Mouse (Mus musculus) CH12.LX (cell line): ENCODE measurements around the gene Slc22a17. TPM values are rescaled to one million over a fixed set of nuclear protein-coding genes. Genes with fewer than 3 reads are reported as not detected.

Experiments used
- DNase-seq: peaks from one replicate; pipeline ENCODE4 v3.0.0-alpha.2; 2013; ENCODE audit errors: extremely low read depth
- H3K27ac ChIP-seq: 2 replicates; pipeline ENCODE4 v1.5.1; 2012; ENCODE audit warnings: low read depth, mild to moderate bottlenecking, control low read depth, moderate library complexity; ENCODE audit not compliant: insufficient read depth
- H3K27me3 ChIP-seq: replicated peaks from 2 replicates; pipeline ENCODE3; 2012; ENCODE audit warnings: inconsistent platforms
- H3K36me3 ChIP-seq, 2 experiments: replicated peaks in 1 of 2; 2 replicates each; pipeline versions ENCODE3 to v1.6.1; 2012; ENCODE audit warnings: inconsistent platforms in 1 of 2, low read length in 1 of 2, mild to moderate bottlenecking in 1 of 2, mixed read lengths in 1 of 2, moderate library complexity in 1 of 2; ENCODE audit not compliant: control insufficient read depth in 1 of 2, insufficient read depth in 1 of 2
- H3K4me1 ChIP-seq, 2 experiments: 2 replicates each; pipeline ENCODE4 v1.6.1; 2012; ENCODE audit warnings: inconsistent platforms in 1 of 2, moderate library complexity in 1 of 2; ENCODE audit not compliant: insufficient read depth in 2 of 2, control insufficient read depth in 1 of 2
- H3K4me2 ChIP-seq: 2 replicates; pipeline ENCODE4 v1.6.1; 2012; ENCODE audit warnings: low read depth, mild to moderate bottlenecking, control low read depth; ENCODE audit not compliant: poor library complexity, insufficient read depth, severe bottlenecking
- H3K4me3 ChIP-seq, 3 experiments: fragments of 150-350 bp in 1 of 3; sonication (generic) in 1 of 3; replicated peaks in 1 of 3; 2 replicates each; pipeline versions ENCODE3 to v1.5.1; 2011 to 2012; ENCODE audit warnings: low read depth in 2 of 3, low read length in 2 of 3, mild to moderate bottlenecking in 2 of 3, moderate library complexity in 2 of 3, control low read depth in 1 of 3, improper control_type of control experiment in 1 of 3, inconsistent platforms in 1 of 3, mixed read lengths in 1 of 3; ENCODE audit not compliant: poor library complexity in 1 of 3
- H3K79me2 ChIP-seq: replicated peaks from 2 replicates; pipeline ENCODE4 v1.6.1; 2012; ENCODE audit warnings: mild to moderate bottlenecking, moderate library complexity; ENCODE audit not compliant: control insufficient read depth, poor library complexity, insufficient read depth, severe bottlenecking; ENCODE audit errors: extremely low read depth
- H3K9ac ChIP-seq: 2 replicates; pipeline ENCODE4 v1.6.1; 2012; ENCODE audit warnings: low read depth, mild to moderate bottlenecking, control low read depth, moderate library complexity; ENCODE audit not compliant: insufficient read depth
- H3K9me3 ChIP-seq: replicated peaks from 2 replicates; pipeline ENCODE3; 2012; ENCODE audit warnings: low read length, inconsistent platforms, mixed read lengths
- BHLHE40 ChIP-seq: IDR thresholded peaks from 2 replicates; pipeline ENCODE4 v1.6.1; 2011; ENCODE audit warnings: mild to moderate bottlenecking, low read depth, low read length, improper control_type of control experiment
- CHD1 ChIP-seq: IDR thresholded peaks from 2 replicates; pipeline ENCODE4 v1.6.1; 2012; ENCODE audit warnings: low read depth, low read length, improper control_type of control experiment, inconsistent platforms
- CTCF ChIP-seq, 2 experiments: IDR thresholded peaks in 1 of 2; conservative IDR thresholded peaks in 1 of 2; 2 replicates each; pipeline ENCODE4 v1.5.1; 2011 to 2012; ENCODE audit warnings: low read depth in 2 of 2, low read length in 2 of 2, improper control_type of control experiment in 1 of 2, inconsistent platforms in 1 of 2, mild to moderate bottlenecking in 1 of 2, moderate library complexity in 1 of 2
- ELF1 ChIP-seq: IDR thresholded peaks from 2 replicates; pipeline ENCODE4 v1.6.1; 2014; ENCODE audit warnings: low read depth, mild to moderate bottlenecking, inconsistent platforms, low read length, improper control_type of control experiment
- EP300 ChIP-seq: IDR thresholded peaks from 2 replicates; pipeline ENCODE4 v1.6.1; 2011; ENCODE audit warnings: low read length, improper control_type of control experiment
- ETS1 ChIP-seq: conservative IDR thresholded peaks from 2 replicates; pipeline ENCODE4 v1.6.1; 2012; ENCODE audit warnings: low read depth, mild to moderate bottlenecking, inconsistent platforms, low read length, improper control_type of control experiment, moderate library complexity
- HCFC1 ChIP-seq: IDR thresholded peaks from 2 replicates; pipeline ENCODE4 v1.6.1; 2012; ENCODE audit warnings: low read depth, mild to moderate bottlenecking, inconsistent platforms, low read length, improper control_type of control experiment
- IRF4 ChIP-seq: IDR thresholded peaks from 2 replicates; pipeline ENCODE4 v1.6.1; 2014; ENCODE audit warnings: low read depth, mild to moderate bottlenecking, inconsistent platforms, low read length, improper control_type of control experiment
- JUND ChIP-seq: conservative IDR thresholded peaks from 2 replicates; pipeline ENCODE4 v1.6.1; 2011; ENCODE audit warnings: low read depth, low read length, improper control_type of control experiment
- KAT2A ChIP-seq: IDR thresholded peaks from 2 replicates; pipeline ENCODE4 v1.6.1; 2012; ENCODE audit warnings: low read length, improper control_type of control experiment, inconsistent platforms; ENCODE audit not compliant: insufficient replicate concordance
- MAZ ChIP-seq: IDR thresholded peaks from 2 replicates; pipeline ENCODE4 v1.6.1; 2012; ENCODE audit warnings: low read depth, mild to moderate bottlenecking, inconsistent platforms, low read length, improper control_type of control experiment, moderate library complexity
- MEF2A ChIP-seq: IDR thresholded peaks from 2 replicates; pipeline ENCODE4 v1.6.1; 2014; ENCODE audit warnings: low read depth, mild to moderate bottlenecking, inconsistent platforms, low read length, improper control_type of control experiment, borderline replicate concordance
- MXI1 ChIP-seq: IDR thresholded peaks from 2 replicates; pipeline ENCODE4 v1.6.1; 2011; ENCODE audit warnings: mild to moderate bottlenecking, low read depth, low read length, improper control_type of control experiment
- MYC ChIP-seq: IDR thresholded peaks from 2 replicates; pipeline ENCODE4 v1.6.1; 2011; ENCODE audit warnings: low read depth, mild to moderate bottlenecking, improper control_type of control experiment, low read length
- NELFE ChIP-seq: IDR thresholded peaks from 2 replicates; pipeline ENCODE4 v1.6.1; 2011; ENCODE audit warnings: low read depth, low read length, improper control_type of control experiment
- PAX5 ChIP-seq: IDR thresholded peaks from 2 replicates; pipeline ENCODE4 v1.6.1; 2012; ENCODE audit warnings: low read length, inconsistent platforms, mixed read lengths
- POLR2A ChIP-seq: IDR thresholded peaks from 2 replicates; pipeline ENCODE4 v1.6.1; 2011; ENCODE audit warnings: low read depth, mild to moderate bottlenecking, improper control_type of control experiment, low read length
- RAD21 ChIP-seq: IDR thresholded peaks from 2 replicates; pipeline ENCODE4 v1.6.1; 2011; ENCODE audit warnings: low read depth, mild to moderate bottlenecking, low read length, improper control_type of control experiment, moderate library complexity
- RCOR1 ChIP-seq: conservative IDR thresholded peaks from 2 replicates; pipeline ENCODE4 v1.6.1; 2012; ENCODE audit warnings: low read depth, mild to moderate bottlenecking, inconsistent platforms, low read length, improper control_type of control experiment
- SIN3A ChIP-seq: IDR thresholded peaks from 2 replicates; pipeline ENCODE4 v1.6.1; 2012; ENCODE audit warnings: low read length, improper control_type of control experiment, inconsistent platforms
- TBP ChIP-seq: conservative IDR thresholded peaks from 2 replicates; pipeline ENCODE4 v1.6.1; 2011; ENCODE audit warnings: low read depth, low read length, improper control_type of control experiment
- TCF12 ChIP-seq: IDR thresholded peaks from 2 replicates; pipeline ENCODE4 v1.6.1; 2014; ENCODE audit warnings: low read depth, mild to moderate bottlenecking, inconsistent platforms, low read length, improper control_type of control experiment
- UBTF ChIP-seq: IDR thresholded peaks from 2 replicates; pipeline ENCODE4 v1.6.1; 2012; ENCODE audit warnings: low read depth, mild to moderate bottlenecking, inconsistent platforms, low read length, improper control_type of control experiment, moderate library complexity
- USF2 ChIP-seq: conservative IDR thresholded peaks from 2 replicates; pipeline ENCODE4 v1.6.1; 2011; ENCODE audit warnings: low read depth, low read length, improper control_type of control experiment
- ZC3H11A ChIP-seq: IDR thresholded peaks from 2 replicates; pipeline ENCODE4 v1.6.1; 2012; ENCODE audit warnings: low read depth, mild to moderate bottlenecking, inconsistent platforms, low read length, improper control_type of control experiment
- ZKSCAN1 ChIP-seq: IDR thresholded peaks from 2 replicates; pipeline ENCODE4 v1.6.1; 2012; ENCODE audit warnings: low read depth, inconsistent platforms, low read length, improper control_type of control experiment, borderline replicate concordance
- ZMIZ1 ChIP-seq: IDR thresholded peaks from 2 replicates; pipeline ENCODE4 v1.6.1; 2012; ENCODE audit warnings: low read depth, mild to moderate bottlenecking, inconsistent platforms, low read length, improper control_type of control experiment
- ZNF384 ChIP-seq: IDR thresholded peaks from 2 replicates; pipeline ENCODE4 v1.6.1; 2012; ENCODE audit warnings: low read depth, low read length, improper control_type of control experiment, inconsistent platforms
- dilution Hi-C: fragments of 300-500 bp; cut with MboI; formaldehyde crosslinking; loops from 2 replicates; pipeline ENCODE4 v1.14.3; 2020; ENCODE audit warnings: low sequenced_read_pairs; ENCODE audit not compliant: extremely low pct_unique_long_range_greater_than_20kb, extremely low pct_ligation_motif_present
- in situ Hi-C: fragments of 300-500 bp; cut with MboI; formaldehyde crosslinking; loops from 3 replicates; pipeline ENCODE4 v1.14.3; 2019; ENCODE audit warnings: low sequenced_read_pairs, low pct_ligation_motif_present, low pct_unique_long_range_greater_than_20kb, mixed read lengths
- polyA plus RNA-seq: library from polyadenylated mRNA; unstranded; fragments of >175 nt; gene quantifications from 2 replicates; pipeline ENCODE4 v1.2.1, GENCODE M21; 2012; ENCODE audit warnings: low read depth; ENCODE audit not compliant: insufficient read length
- total RNA-seq, 2 experiments: library from RNA; depleted of rRNA; stranded (reverse); fragments of 300-350 nt in 1 of 2; fragments of >200 nt in 1 of 2; gene quantifications; 2 replicates each; pipeline ENCODE4 v1.2.3; 2012 to 2014

The Slc22a17 gene
- total and polyA plus RNA-seq, 3 experiments, result 0.04 to 1.1 (median 0.34) TPM

DNA sequence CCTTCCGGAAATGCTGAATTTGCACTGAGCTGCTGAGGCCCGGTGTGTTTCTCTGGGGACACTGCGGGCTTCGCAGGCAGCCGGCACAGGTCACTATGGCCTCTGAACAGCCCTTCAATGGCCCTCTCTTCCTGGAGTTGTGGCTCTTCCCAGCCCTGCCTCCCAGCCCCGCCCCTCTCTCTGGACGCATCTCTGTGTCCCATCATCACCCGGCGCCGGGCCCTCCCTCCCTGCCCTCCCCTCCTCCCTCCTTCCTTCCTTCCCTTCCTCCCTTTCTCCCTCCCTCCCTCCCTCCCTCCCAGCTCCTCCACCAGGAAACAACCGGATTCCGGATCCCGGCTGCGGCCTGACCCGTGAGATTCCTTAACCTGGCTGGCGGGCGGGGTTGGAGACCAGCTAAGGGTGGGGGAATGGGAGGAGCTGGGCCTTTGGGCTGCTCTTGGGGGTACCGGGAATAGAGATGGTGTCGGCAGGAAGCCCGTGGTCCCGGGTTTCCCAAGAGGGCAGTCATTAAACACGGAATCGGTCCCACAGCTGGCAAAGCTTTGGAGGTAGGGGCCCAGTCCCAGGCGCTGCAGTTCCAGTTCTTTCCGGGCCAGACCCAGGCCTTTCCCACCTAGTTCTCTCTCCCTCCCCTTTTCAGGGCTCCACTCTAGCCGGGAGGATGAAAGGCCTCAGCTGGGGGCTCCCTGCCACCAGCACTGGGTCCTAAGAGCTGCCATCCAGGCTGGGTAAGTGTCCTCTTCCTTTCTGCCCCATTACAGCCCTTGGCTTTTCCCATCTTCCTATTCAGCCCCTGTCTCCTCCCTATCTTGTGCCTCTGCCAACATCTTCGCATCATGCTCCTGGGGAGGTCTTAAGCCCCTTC is 29.5 kb downstream of the Slc22a17 start, which contains the start of the genes Bcl2l2 and Gm20521:
TSS of gene Bcl2l2 (plus strand) at position 224 of the 868 bp plus-strand sequence.
TSS of gene Gm20521 (plus strand) at position 288 of the 868 bp plus-strand sequence.
- no peaks in the 10 kb centered on the region for H3K79me2 ChIP-seq
- no peaks in the 10 kb centered on the region for H3K4me1 ChIP-seq
- H3K9ac ChIP-seq, result peak within 1 kb of the TSS; percentile 50
- peaks cover 14% of the 10 kb centered on the region for H3K27me3 ChIP-seq
- DNase-seq, result no peak
- TF ChIP-seq NELFE (0 out of 2 replicates have a peak, but pooled peaks have one; percentile 43), JUND (no peak), TBP (no peak), RAD21 (no peak), POLR2A (peak; percentile 62; the same call in 1 of the 2 replicates), MAZ (peak; percentile 96), ELF1 (peak; percentile 60), HCFC1 (peak; percentile 62)
- H3K4me3 ChIP-seq, result peak within 1 kb of the TSS in 2 of 3 experiments; percentile 37 to 41
- in situ Hi-C loops (no loop called here), dilution Hi-C loops (no loop called here)
- H3K4me2 ChIP-seq, result peak within 1 kb of the TSS; percentile 24
- peaks cover 0 to 2% of the 10 kb centered on the region in 2 experiments for H3K36me3 ChIP-seq
- H3K9me3 ChIP-seq, result no peaks in the 10 kb centered on the region
- no peak within 1 kb of the TSS for H3K27ac ChIP-seq

DNA sequence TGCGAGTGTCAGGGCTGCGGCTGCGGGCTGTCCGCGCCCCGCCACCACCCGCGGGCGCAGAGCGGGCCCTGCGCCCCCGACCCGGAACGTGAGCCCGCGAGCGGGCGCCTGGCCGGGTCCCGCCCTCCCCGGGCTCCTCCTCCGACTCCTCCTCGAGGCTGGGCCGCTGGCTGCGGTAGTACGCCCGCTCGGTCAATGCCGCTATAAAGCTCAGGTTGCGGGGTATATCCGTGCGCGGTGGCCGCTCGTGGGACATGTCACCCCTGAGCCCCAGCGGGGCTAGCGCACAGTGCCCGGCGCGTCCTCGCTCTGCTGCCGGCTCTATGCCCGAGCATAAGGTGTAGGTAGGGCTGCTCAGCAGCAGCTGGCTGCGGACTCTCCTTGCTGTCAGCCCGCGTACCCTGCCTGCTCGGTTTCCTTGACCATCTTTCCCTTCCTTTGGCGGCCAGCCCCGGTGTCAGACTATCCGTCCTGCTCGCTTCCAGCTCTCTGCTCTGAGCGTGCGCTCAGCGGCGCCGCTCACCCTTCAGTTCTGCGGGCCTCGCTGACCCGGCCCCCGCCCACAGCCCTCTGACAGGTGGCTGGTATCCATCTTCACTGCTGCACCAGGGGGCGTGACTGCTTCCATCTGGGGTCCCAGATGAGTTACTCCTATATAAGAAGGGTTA is 35.8 kb downstream of the Slc22a17 start, which contains the start of gene Ppp1r3e:
TSS of gene Ppp1r3e (minus strand) at position 503 of the 668 bp plus-strand sequence.
- in situ Hi-C loops, result no loop called here
- no peak for DNase-seq
- H3K27ac ChIP-seq, result no peak within 1 kb of the TSS
- H3K9ac ChIP-seq, result peak within 1 kb of the TSS; percentile 75
- H3K4me2 ChIP-seq, result peak within 1 kb of the TSS; percentile 29
- no peaks in the 10 kb centered on the region for H3K9me3 ChIP-seq
- peaks cover 35% of the 10 kb centered on the region for H3K27me3 ChIP-seq
- H3K4me1 ChIP-seq, result peaks cover 2 to 14% of the 10 kb centered on the region in 2 experiments
- no peaks in the 10 kb centered on the region for H3K79me2 ChIP-seq
- dilution Hi-C loops, result no loop called here
- peak within 1 kb of the TSS; percentile 49 to 96 (median 66) for H3K4me3 ChIP-seq
- no peaks in the 10 kb centered on the region for H3K36me3 ChIP-seq
- TF ChIP-seq ZC3H11A (no peak), PAX5 (no peak), KAT2A (no peak), NELFE (no peak), MAZ (no peak), ZKSCAN1 (no peak), RAD21 (no peak), USF2 (no peak), MEF2A (no peak), MXI1 (peak; percentile 4; the same call in 1 of the 2 replicates), ELF1 (no peak), UBTF (0 out of 2 replicates have a peak, but pooled peaks have one; percentile 13), EP300 (no peak), POLR2A (no peak), CHD1 (no peak), IRF4 (no peak), BHLHE40 (no peak; the same call in 1 of the 2 replicates), CTCF (conservative IDR thresholded peaks at IDR 0.05 in 1 of 2, IDR thresholded peaks at IDR 0.05 in 1 of 2; ENCODE audit: low read depth in 2 of 2, low read length in 2 of 2) (peak in 1 of 2 experiments; percentile 32; a peak in 2 of 4 replicates), RCOR1 (no peak), ETS1 (no peak), MYC (no peak), TCF12 (no peak), SIN3A (no peak), JUND (no peak), HCFC1 (no peak), ZNF384 (no peak), ZMIZ1 (no peak)
